Mouse (Mus musculus) neural tube, embryonic 11.5 days (tissue): ENCODE results near the gene Siae. TPM values are rescaled to one million over a fixed set of nuclear protein-coding genes. Genes with fewer than 3 reads are reported as not detected.

Experiments
- ATAC-seq: fragments of 200-750 bp; cut with Nextera tagmentation; 2 replicates; pipeline ENCODE4 v1.8.0; 2017; ENCODE audit warnings: moderate number of reproducible peaks, mild to moderate bottlenecking, moderate TSS enrichment, moderate library complexity; ENCODE audit not compliant: insufficient read depth, low FRiP score, low TSS enrichment
- DNase-seq: peaks from one replicate; pipeline ENCODE4 v3.0.0-alpha.2; 2015; ENCODE audit warnings: low spot score
- H3K27ac ChIP-seq: fragments of 300-500 bp; sonication (generic); 2 replicates; pipeline ENCODE4 v1.5.1; 2014; ENCODE audit warnings: low read depth, mild to moderate bottlenecking, low read length
- H3K27me3 ChIP-seq: fragments of 300-500 bp; sonication (generic); 2 replicates; pipeline ENCODE4 v1.6.1; 2014; ENCODE audit warnings: mild to moderate bottlenecking, low read length, mixed read lengths; ENCODE audit not compliant: control insufficient read depth, insufficient read depth
- H3K36me3 ChIP-seq: fragments of 300-500 bp; sonication (generic); 2 replicates; pipeline ENCODE4 v1.6.1; 2014; ENCODE audit warnings: mild to moderate bottlenecking, low read length, moderate library complexity, mixed read lengths; ENCODE audit not compliant: control insufficient read depth, insufficient read depth
- H3K4me1 ChIP-seq: fragments of 300-500 bp; sonication (generic); 2 replicates; pipeline ENCODE4 v1.6.1; 2014; ENCODE audit warnings: low read length, mixed read lengths; ENCODE audit not compliant: control insufficient read depth, insufficient read depth
- H3K4me2 ChIP-seq: fragments of 300-500 bp; sonication (generic); 2 replicates; pipeline ENCODE4 v1.6.1; 2014; ENCODE audit warnings: low read depth, mild to moderate bottlenecking, moderate library complexity
- H3K4me3 ChIP-seq: fragments of 300-500 bp; sonication (generic); 2 replicates; pipeline ENCODE4 v1.5.1; 2014; ENCODE audit warnings: low read depth, low read length
- H3K9ac ChIP-seq: fragments of 300-500 bp; sonication (generic); 2 replicates; pipeline ENCODE4 v1.6.1; 2014; ENCODE audit warnings: mild to moderate bottlenecking, low read length
- H3K9me3 ChIP-seq: fragments of 300-500 bp; sonication (generic); 2 replicates; pipeline ENCODE4 v1.6.1; 2016; ENCODE audit warnings: low read length; ENCODE audit not compliant: control insufficient read depth
- WGBS: fragments of 180-500 bp; shearing (Covaris S2); extraction: QIAGEN DNeasy Blood & Tissue Kit; methylation state at CpG from one replicate; pipeline ENCODE4 v1.1.7; 2014; 5-methylcytosine and 5-hydroxymethylcytosine counted together
- polyA plus RNA-seq: library from polyadenylated mRNA; unstranded; fragments of >200 nt; fragmentation: Nextera tagmentation; extraction: Ambion mirVana; gene quantifications from 2 replicates; pipeline ENCODE4 v1.2.1, GENCODE M21; 2014

The Siae gene
- polyA plus RNA-seq, 1 experiment from 2014 or later = 9.0 TPM

DNA sequence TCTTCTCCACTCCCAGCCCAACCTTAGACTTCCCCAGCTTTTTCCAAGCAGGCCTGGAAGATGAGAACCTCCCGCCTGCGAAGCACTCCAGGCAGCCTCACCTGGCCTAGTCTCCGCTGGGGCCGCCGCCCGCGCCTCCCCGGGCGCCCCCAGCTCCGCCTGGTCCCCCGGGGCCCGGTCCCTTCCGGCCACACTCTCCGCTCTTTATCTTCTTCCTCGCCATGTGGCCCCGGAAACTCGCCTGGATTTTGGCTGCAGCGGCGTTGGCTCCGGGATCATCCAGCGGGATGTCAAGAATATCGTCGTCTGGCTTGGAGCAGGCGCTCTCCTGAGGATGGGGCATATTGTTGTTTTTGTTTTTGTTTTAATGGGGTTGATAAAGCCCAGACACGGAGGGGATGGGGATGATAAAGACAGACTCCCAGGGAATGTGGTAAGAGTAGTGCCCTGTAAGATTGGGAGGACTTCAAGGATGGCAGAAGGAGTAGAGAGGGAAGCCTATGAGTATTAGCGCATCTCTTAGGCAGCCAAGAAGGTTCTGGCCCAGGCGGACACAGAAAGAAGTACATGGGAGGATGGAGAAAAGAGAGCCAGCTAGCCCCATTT is 9.5 kb upstream of the Siae start:
- Histone ChIP-seq H3K4me3 (no peak overlapping the region), H3K9me3 (no peaks in the 10 kb centered on the region), H3K4me1 (peaks cover 4% of the 10 kb centered on the region; the same call in 1 of the 2 replicates), H3K4me2 (no peak overlapping the region), H3K9ac (no peak overlapping the region), H3K27me3 (peaks cover 50% of the 10 kb centered on the region), H3K36me3 (no peaks in the 10 kb centered on the region), H3K27ac (no peak overlapping the region)
- WGBS = 5% methylated on average over 27 of the region's 27 CpGs
- no peak for ATAC-seq
- no peak for DNase-seq

GRCm38 (mm10) chr9:37546889-37547288 is 8.6 kb upstream of the Siae start:
- no peak overlapping the region for H3K27ac ChIP-seq
- H3K36me3 ChIP-seq = no peaks in the 10 kb centered on the region
- H3K9ac ChIP-seq = no peak overlapping the region
- ATAC-seq = no peak
- peaks cover 5% of the 10 kb centered on the region; the same call in 1 of the 2 replicates for H3K4me1 ChIP-seq
- no peak for DNase-seq
- no peak overlapping the region for H3K4me2 ChIP-seq
- H3K4me3 ChIP-seq = no peak overlapping the region
- H3K27me3 ChIP-seq = peaks cover 60% of the 10 kb centered on the region
- WGBS = 79% methylated on average over 1 of the region's 1 CpGs
- no peaks in the 10 kb centered on the region for H3K9me3 ChIP-seq

GRCm38 (mm10) chr9:37550435-37550834 is 5.1 kb upstream of the Siae start:
- Histone ChIP-seq H3K27ac (no peak overlapping the region), H3K4me1 (0 out of 2 replicates have a peak, but pooled peaks cover 6% of the 10 kb centered on the region), H3K4me3 (no peak overlapping the region), H3K27me3 (peaks cover 63% of the 10 kb centered on the region), H3K36me3 (no peaks in the 10 kb centered on the region), H3K4me2 (no peak overlapping the region), H3K9me3 (no peaks in the 10 kb centered on the region), H3K9ac (no peak overlapping the region)
- DNase-seq (no peak), ATAC-seq (no peak)
- 64% methylated on average over 1 of the region's 1 CpGs for WGBS

- no peaks in the 10 kb centered on the region for H3K9me3 ChIP-seq
- ATAC-seq (peak; percentile 9; the same call in 1 of the 2 replicates), DNase-seq (no peak)
- H3K36me3 ChIP-seq = no peaks in the 10 kb centered on the region
- no peak overlapping the region for H3K27ac ChIP-seq
- WGBS = 2% methylated on average over 23 of the region's 23 CpGs
- 0 out of 2 replicates have a peak, but pooled peaks cover 6% of the 10 kb centered on the region for H3K4me1 ChIP-seq
- H3K4me2 ChIP-seq = peak overlapping the region; percentile 73
- H3K27me3 ChIP-seq = peaks cover 50% of the 10 kb centered on the region
- peak overlapping the region; percentile 36 for H3K4me3 ChIP-seq
- H3K9ac ChIP-seq = peak overlapping the region; percentile 18; the same call in 1 of the 2 replicates
Observed at GRCm38 (mm10) chr9:37551751-37552531, 3.6 kb upstream of the Siae start.

DNA sequence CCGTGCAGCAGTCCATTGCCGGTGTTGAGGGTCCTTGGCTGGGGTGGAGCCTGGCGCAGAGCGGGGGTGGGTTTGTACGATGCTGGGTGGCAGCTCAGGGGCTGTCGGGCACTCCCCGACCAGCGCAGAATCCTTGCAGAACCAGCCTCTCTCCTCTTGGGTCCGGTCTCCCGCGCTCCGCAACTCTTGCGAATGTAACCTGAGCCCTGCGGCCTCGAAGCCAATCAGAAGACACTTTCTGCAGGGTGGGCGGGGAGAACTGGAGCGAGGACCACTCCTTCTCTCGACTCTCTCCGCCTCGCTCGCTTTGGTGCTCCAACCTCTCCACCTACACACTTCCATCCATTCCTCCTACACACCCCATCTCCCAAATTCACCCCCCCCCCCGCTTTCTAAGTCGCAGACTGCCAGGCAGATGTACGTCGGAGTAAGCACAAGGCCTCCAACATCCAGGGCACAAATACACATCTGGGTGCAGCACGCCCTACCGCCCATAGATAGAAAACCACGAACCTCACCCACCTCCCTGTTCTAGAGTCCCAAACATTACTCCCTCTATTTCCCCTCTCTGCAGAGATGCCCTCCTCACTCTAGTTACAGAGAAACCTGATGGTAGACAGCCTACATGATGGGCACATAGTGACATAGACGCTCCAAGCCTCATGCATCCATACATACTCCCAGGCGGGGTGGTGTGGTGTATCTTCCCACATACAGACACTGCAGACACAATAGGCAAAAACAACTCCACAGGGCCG is 2.8 kb upstream of the Siae start, which contains the start of gene Nrgn:
Gene Nrgn, minus strand, starts transcription at position 369 of the 758 bp plus-strand sequence.
- ATAC-seq = peak; percentile 93

GRCm38 (mm10) chr9:37554279-37554678 is 1.2 kb upstream of the Siae start:
- no peak overlapping the region for H3K4me2 ChIP-seq
- WGBS = 84% methylated on average over 1 of the region's 1 CpGs
- H3K27ac ChIP-seq = no peak overlapping the region
- H3K36me3 ChIP-seq = no peaks in the 10 kb centered on the region
- H3K9ac ChIP-seq = no peak overlapping the region
- no peak for ATAC-seq
- H3K27me3 ChIP-seq = peaks cover 40% of the 10 kb centered on the region
- H3K4me3 ChIP-seq = no peak overlapping the region
- no peak for DNase-seq
- H3K4me1 ChIP-seq = 0 out of 2 replicates have a peak, but pooled peaks cover 6% of the 10 kb centered on the region
- H3K9me3 ChIP-seq = no peaks in the 10 kb centered on the region

More for the DNA sequence above, 2.8 kb upstream of the Siae start, which contains the start of gene Nrgn:
- peak; percentile 87 for DNase-seq
- H3K9ac ChIP-seq = peak within 1 kb of the TSS; percentile 18; the same call in 1 of the 2 replicates
- WGBS = 7% methylated on average over 31 of the region's 31 CpGs
- no peak within 1 kb of the TSS for H3K27ac ChIP-seq
- H3K4me2 ChIP-seq = peak within 1 kb of the TSS; percentile 73
- H3K4me1 ChIP-seq = 0 out of 2 replicates have a peak, but pooled peaks cover 6% of the 10 kb centered on the region
- H3K27me3 ChIP-seq = peaks cover 45% of the 10 kb centered on the region
- no peaks in the 10 kb centered on the region for H3K36me3 ChIP-seq
- no peaks in the 10 kb centered on the region for H3K9me3 ChIP-seq
- peak within 1 kb of the TSS; percentile 36 for H3K4me3 ChIP-seq

DNA sequence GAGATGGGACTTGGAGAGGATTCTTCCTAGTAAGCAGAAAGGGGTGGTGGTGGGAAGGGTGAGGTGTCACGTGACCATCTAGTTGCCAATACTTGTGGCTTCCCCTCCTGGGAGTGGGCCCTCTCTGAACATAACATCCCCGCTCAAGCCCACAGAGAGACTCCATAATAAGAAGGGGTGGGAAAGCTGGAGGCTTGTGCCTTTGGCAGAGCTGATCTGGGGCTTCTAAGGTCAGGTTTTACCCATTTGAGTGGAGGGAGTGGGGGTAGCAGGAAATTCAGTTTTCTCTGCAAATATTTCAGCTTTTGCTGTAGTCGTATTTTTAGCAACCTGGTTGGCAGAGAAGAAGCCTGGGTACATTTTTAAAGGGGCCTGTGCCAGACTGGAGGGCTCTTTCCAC is 868 bp downstream of the Siae start:
- ATAC-seq = no peak
- no peak overlapping the region for H3K4me3 ChIP-seq
- WGBS = 75% methylated on average over 3 of the region's 3 CpGs
- H3K27me3 ChIP-seq = peaks cover 19% of the 10 kb centered on the region
- no peaks in the 10 kb centered on the region for H3K36me3 ChIP-seq
- H3K9me3 ChIP-seq = no peaks in the 10 kb centered on the region
- 0 out of 2 replicates have a peak, but pooled peaks cover 6% of the 10 kb centered on the region for H3K4me1 ChIP-seq
- H3K9ac ChIP-seq = no peak overlapping the region
- no peak overlapping the region for H3K27ac ChIP-seq
- no peak overlapping the region for H3K4me2 ChIP-seq
- DNase-seq = no peak

- no peak for ATAC-seq
- no peaks in the 10 kb centered on the region for H3K27me3 ChIP-seq
- no peaks in the 10 kb centered on the region for H3K9me3 ChIP-seq
- no peaks in the 10 kb centered on the region for H3K36me3 ChIP-seq
- no peaks in the 10 kb centered on the region for H3K4me1 ChIP-seq
- no peak overlapping the region for H3K9ac ChIP-seq
- no peak overlapping the region for H3K4me2 ChIP-seq
- H3K4me3 ChIP-seq = no peak overlapping the region
- whole genome bisulfite sequencing = 92% methylated on average over 2 of the region's 2 CpGs
- no peak overlapping the region for H3K27ac ChIP-seq
- DNase-seq = no peak
Observed at GRCm38 (mm10) chr9:37560617-37561016, 5.1 kb downstream of the Siae start.
